In the genomic region with DNA sequence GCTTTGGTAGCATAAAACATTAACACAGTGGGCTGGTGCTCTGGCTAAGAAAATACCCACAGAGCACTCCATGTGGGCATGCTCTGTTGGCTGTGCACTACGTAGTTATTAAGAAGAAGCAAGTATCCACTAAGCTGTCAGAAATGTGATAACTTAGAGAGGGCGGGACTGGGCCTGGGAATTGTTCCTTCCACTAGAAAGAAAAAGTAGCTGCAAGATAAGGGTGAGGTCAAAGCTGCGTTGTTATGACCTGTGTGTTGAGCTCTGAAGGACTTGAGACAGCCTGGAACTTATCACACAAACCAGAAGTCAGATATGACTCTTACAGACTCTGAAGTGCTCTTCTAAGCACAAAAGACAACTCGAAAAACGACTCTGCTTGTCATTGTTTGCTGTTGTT, we compare ENCODE assay signal across 25 mouse cellular contexts. TPM values are rescaled to one million over a fixed set of nuclear protein-coding genes. Genes with fewer than 3 reads are reported as not detected.
A peak's percentile ranks its signal among the peaks of the same experiment; 100 is the strongest.
DNase-seq lines count a peak whose midpoint lies in the region; ATAC-seq and TF ChIP-seq lines count a peak whose summit lies in the region.
"Had no signal": no experiment of that assay in that cellular context is flagged by ENCODE, and none has a peak within 500 bp of the region (broad histone marks: within the 10 kb centered on the region; RNA-seq: fewer than 3 reads in every experiment).

No protein-coding gene starts in this region.

- H3K27me3 ChIP-seq in heart, embryonic 11.5 days (ENCODE audit: control insufficient read depth, insufficient read depth, low read length) = peaks cover 8% of the 10 kb centered on the region; the same call in 1 of the 2 replicates
- no peaks in the 10 kb centered on the region for H3K27me3 ChIP-seq in heart, postnatal 0 days (ENCODE audit: control insufficient read depth, insufficient read depth, low read length)
- H3K27me3 ChIP-seq in liver, embryonic 15.5 days = no peaks in the 10 kb centered on the region
- H3K27me3 ChIP-seq: embryonic facial prominence, embryonic 12.5 days; limb, embryonic 15.5 days had no signal

- peak overlapping the region; percentile 32 for H3K27ac ChIP-seq in heart, embryonic 11.5 days (ENCODE audit: low read depth, low read length)
- peak overlapping the region; percentile 50 for H3K27ac ChIP-seq in heart, postnatal 0 days (ENCODE audit: low read depth)
- H3K27ac ChIP-seq in liver, embryonic 15.5 days (replicated peaks) = peak overlapping the region; percentile 73
- H3K27ac ChIP-seq: embryonic facial prominence, embryonic 12.5 days; forebrain, embryonic 13.5 days; hindbrain, embryonic 10.5 days; kidney, postnatal 0 days; limb, embryonic 15.5 days had no signal

- no peak overlapping the region for H3K9ac ChIP-seq in heart, embryonic 11.5 days (ENCODE audit: low read depth, low read length)
- H3K9ac ChIP-seq in heart, postnatal 0 days (replicated peaks; ENCODE audit: low read depth, low read length) = no peak overlapping the region; the same call in 1 of the 2 replicates
- no peak overlapping the region for H3K9ac ChIP-seq in liver, embryonic 15.5 days
- H3K9ac ChIP-seq: embryonic facial prominence, embryonic 12.5 days; forebrain, embryonic 13.5 days; limb, embryonic 15.5 days had no signal

- no peak for TF ChIP-seq EP300 in heart, postnatal 0 days (IDR thresholded peaks at IDR 0.05; ENCODE audit: low read depth)

- WGBS in heart, embryonic 11.5 days (ENCODE audit: insufficient replicate concordance) = 13% methylated on average over 5 of the region's 5 CpGs
- WGBS in heart, postnatal 0 days = 16% methylated on average over 5 of the region's 5 CpGs
- WGBS in liver, embryonic 15.5 days (ENCODE audit: insufficient replicate concordance) = 18% methylated on average over 5 of the region's 5 CpGs

- H3K4me2 ChIP-seq in heart, embryonic 11.5 days = peak overlapping the region; percentile 7; the same call in 1 of the 2 replicates
- H3K4me2 ChIP-seq in heart, postnatal 0 days (ENCODE audit: low read depth, low read length) = no peak overlapping the region
- H3K4me2 ChIP-seq in liver, embryonic 15.5 days = peak overlapping the region; percentile 29; the same call in 1 of the 2 replicates
- H3K4me2 ChIP-seq: embryonic facial prominence, embryonic 12.5 days; forebrain, embryonic 13.5 days; limb, embryonic 15.5 days had no signal

- peaks cover 62% of the 10 kb centered on the region for H3K4me1 ChIP-seq in heart, embryonic 11.5 days (ENCODE audit: control insufficient read depth, insufficient read depth, low read length)
- H3K4me1 ChIP-seq in heart, postnatal 0 days (ENCODE audit: control insufficient read depth, insufficient read depth) = peaks cover 52% of the 10 kb centered on the region
- H3K4me1 ChIP-seq in liver, embryonic 15.5 days (replicated peaks) = peaks cover 68% of the 10 kb centered on the region
- H3K4me1 ChIP-seq: limb, embryonic 15.5 days had no signal

- H3K9me3 ChIP-seq in heart, embryonic 11.5 days (replicated peaks; ENCODE audit: control insufficient read depth, low read length) = no peaks in the 10 kb centered on the region
- H3K9me3 ChIP-seq in heart, postnatal 0 days (replicated peaks; ENCODE audit: control insufficient read depth, low read length) = no peaks in the 10 kb centered on the region
- H3K9me3 ChIP-seq in liver, embryonic 15.5 days (replicated peaks) = no peaks in the 10 kb centered on the region
- H3K9me3 ChIP-seq: embryonic facial prominence, embryonic 12.5 days; forebrain, embryonic 13.5 days; hindbrain, embryonic 10.5 days; limb, embryonic 15.5 days had no signal

- H3K4me3 ChIP-seq in heart, embryonic 11.5 days (ENCODE audit: low read depth, low read length) = no peak overlapping the region
- H3K4me3 ChIP-seq in heart, postnatal 0 days (ENCODE audit: low read depth, low read length) = no peak overlapping the region
- H3K4me3 ChIP-seq in liver, embryonic 15.5 days (replicated peaks) = no peak overlapping the region
- H3K4me3 ChIP-seq: embryonic facial prominence, embryonic 12.5 days; erythroblast, embryonic 14.5 days; forebrain, embryonic 13.5 days; hindbrain, embryonic 10.5 days; limb, embryonic 15.5 days had no signal

- no peaks in the 10 kb centered on the region for H3K36me3 ChIP-seq in heart, embryonic 11.5 days (ENCODE audit: control insufficient read depth, insufficient read depth, low read length)
- 0 out of 2 replicates have a peak, but pooled peaks cover 3% of the 10 kb centered on the region for H3K36me3 ChIP-seq in heart, postnatal 0 days (replicated peaks; ENCODE audit: control insufficient read depth, insufficient read depth, low read length)
- no peaks in the 10 kb centered on the region for H3K36me3 ChIP-seq in liver, embryonic 15.5 days (replicated peaks)
- H3K36me3 ChIP-seq: embryonic facial prominence, embryonic 12.5 days; hindbrain, embryonic 10.5 days; limb, embryonic 15.5 days had no signal

- ATAC-seq in heart, embryonic 11.5 days (replicated peaks; ENCODE audit: insufficient number of reproducible peaks, low FRiP score, low TSS enrichment) = peak; percentile 81
- no peak for ATAC-seq in heart, postnatal 0 days (ENCODE audit: insufficient read depth, low read depth)
- ATAC-seq in liver, embryonic 15.5 days (ENCODE audit: insufficient read depth) = peak; percentile 70
- no peak for ATAC-seq in cerebellum, adult (ENCODE audit: insufficient number of reproducible peaks, low FRiP score, low TSS enrichment)
- ATAC-seq: forebrain, embryonic 13.5 days; midbrain, embryonic 16.5 days had no signal

- TF ChIP-seq CTCF in heart, postnatal 0 days (IDR thresholded peaks at IDR 0.05; ENCODE audit: low read depth) = no peak

- no peak for DNase-seq in heart, adult 9 months (ENCODE audit: low spot score in 2 of 2)
- DNase-seq in c-Kit-positive CD71-positive TER-119-negative erythroid progenitor cells, embryonic 14.5 days (ENCODE audit: low read depth) = peak; percentile 68
- DNase-seq in heart, postnatal 0 days (ENCODE audit: low spot score) = peak; percentile 46
- no peak for DNase-seq in layer of hippocampus, postnatal 14 days (ENCODE audit: low spot score in 2 of 2)
- DNase-seq: adrenal gland, adult 2 months; B cell, adult 2 months; cerebellum, adult 9-11 months; gastrocnemius, postnatal 14 days; kidney, adult 18-20 months; layer of hippocampus, postnatal 36 days; lung, postnatal 10 days; right cerebral cortex, postnatal 4 days; thymus, adult 2 months had no signal

RNA-seq across cellular contexts. Expression of a gene that starts 19.5 kb away (rescaled TPM):
- polyA plus RNA-seq in heart, embryonic 11.5 days (2014; fragmentation: Nextera tagmentation; extraction: Ambion mirVana) = 2.8 and 3.9 TPM in 2 replicates
- total RNA-seq in heart, postnatal 0 days (2014; rRNA removed; ENCODE audit: low replicate concordance) = 9.8 and 42.1 TPM in 2 replicates
- 12.7 and 16.9 TPM in 2 replicates for polyA plus RNA-seq in heart, postnatal 0 days (2015; fragmentation: Nextera tagmentation; extraction: Ambion mirVana)
- 6.3 and 9.9 TPM in 2 replicates for polyA plus RNA-seq in liver, embryonic 15.5 days (2015; fragmentation: Nextera tagmentation; extraction: Ambion mirVana)
- total RNA-seq in layer of hippocampus, postnatal 14 days (2021) = 1 to 10 TPM in 1 of 2 experiments, under 1 TPM in 1; 0.69 to 1.4 TPM

RNA-seq across cellular contexts. Expression of a gene that starts 20.1 kb away (rescaled TPM):
- polyA plus RNA-seq in heart, embryonic 11.5 days (2014; fragmentation: Nextera tagmentation; extraction: Ambion mirVana) = 10.2 and 13.6 TPM in 2 replicates
- total RNA-seq in heart, postnatal 0 days (2014; rRNA removed; ENCODE audit: low replicate concordance) = 9.8 and 20.1 TPM in 2 replicates
- polyA plus RNA-seq in heart, postnatal 0 days (2015; fragmentation: Nextera tagmentation; extraction: Ambion mirVana) = 6.6 and 7.7 TPM in 2 replicates
- 21.7 and 24.9 TPM in 2 replicates for polyA plus RNA-seq in liver, embryonic 15.5 days (2015; fragmentation: Nextera tagmentation; extraction: Ambion mirVana)
- 10 to 100 TPM; 18.8 to 19.3 TPM for total RNA-seq in layer of hippocampus, postnatal 14 days (2021)
- total RNA-seq: megakaryocyte, adult 5-6 weeks; neutrophil, adult 5-6 weeks had no signal
- polyA plus RNA-seq: erythroblast, embryonic 14.5 days had no signal

Comparison
In these comparisons a context has a peak if more than half of its experiments do, and no peak if none do; other contexts are left out.
1. ATAC-seq: peak in heart, embryonic 11.5 days (single experiment) and liver, embryonic 15.5 days (single experiment); none in heart, postnatal 0 days (single experiment) and cerebellum, adult (single experiment).
2. DNase-seq: peak in c-Kit-positive CD71-positive TER-119-negative erythroid progenitor cells, embryonic 14.5 days (single experiment) and heart, postnatal 0 days (single experiment); none in heart, adult 9 months (0 of 2) and layer of hippocampus, postnatal 14 days (0 of 2).
3. Peak in every context shown above with its lines, with median percentiles within 50 percentile points of each other: H3K27ac ChIP-seq.